ENCODE assay signal across 8 mouse cellular contexts in genomic region chr11:44684486-44685076, GRCm38 (mm10).
A peak's percentile ranks its signal among the peaks of the same experiment; 100 is the strongest.
DNase-seq lines count a peak whose midpoint lies in the region; ATAC-seq and TF ChIP-seq lines count a peak whose summit lies in the region.

No protein-coding gene starts in this region.

- H3K27ac ChIP-seq in embryonic facial prominence, embryonic 14.5 days (replicated peaks; ENCODE audit: low read depth, low read length), result peak overlapping the region; percentile 74
- H3K27ac ChIP-seq in intestine, embryonic 14.5 days (ENCODE audit: low read depth), result peak overlapping the region; percentile 40; the same call in 1 of the 2 replicates
- no peak overlapping the region; the same call in 1 of the 2 replicates for H3K27ac ChIP-seq in lung, embryonic 14.5 days (ENCODE audit: low read depth)

- no peak overlapping the region for H3K4me3 ChIP-seq in embryonic facial prominence, embryonic 14.5 days (ENCODE audit: low read depth, low read length)
- no peak overlapping the region for H3K4me3 ChIP-seq in intestine, embryonic 14.5 days (ENCODE audit: low read depth, low read length)
- H3K4me3 ChIP-seq in lung, embryonic 14.5 days (ENCODE audit: low read depth, low read length), result no peak overlapping the region

- no peak overlapping the region; the same call in 1 of the 2 replicates for H3K9ac ChIP-seq in embryonic facial prominence, embryonic 14.5 days (ENCODE audit: low read depth, low read length)
- H3K9ac ChIP-seq in intestine, embryonic 14.5 days (ENCODE audit: low read length), result no peak overlapping the region
- no peak overlapping the region for H3K9ac ChIP-seq in lung, embryonic 14.5 days

- WGBS in embryonic facial prominence, embryonic 14.5 days, result 41% methylated on average over 20 of the region's 20 CpGs
- WGBS in intestine, embryonic 14.5 days, result 34% methylated on average over 20 of the region's 20 CpGs
- WGBS in lung, embryonic 14.5 days, result 44% methylated on average over 20 of the region's 20 CpGs

- H3K27me3 ChIP-seq in embryonic facial prominence, embryonic 14.5 days (replicated peaks; ENCODE audit: control insufficient read depth, insufficient read depth, low read length), result no peaks in the 10 kb centered on the region
- no peaks in the 10 kb centered on the region for H3K27me3 ChIP-seq in intestine, embryonic 14.5 days (replicated peaks; ENCODE audit: control insufficient read depth, insufficient read depth, low read length)
- H3K27me3 ChIP-seq in lung, embryonic 14.5 days (ENCODE audit: insufficient read depth, low read length), result no peaks in the 10 kb centered on the region; the same call in 1 of the 2 replicates

- ATAC-seq in embryonic facial prominence, embryonic 14.5 days (ENCODE audit: low read depth), result no peak
- no peak for ATAC-seq in intestine, embryonic 14.5 days (replicated peaks; ENCODE audit: low FRiP score, low TSS enrichment, low read depth)
- ATAC-seq in lung, embryonic 14.5 days (ENCODE audit: insufficient read depth), result peak; percentile 35; the same call in 1 of the 2 replicates

- TF ChIP-seq CTCF in lung, embryonic 14.5 days (IDR thresholded peaks at IDR 0.05; ENCODE audit: low read depth), result no peak

- no peaks in the 10 kb centered on the region for H3K9me3 ChIP-seq in embryonic facial prominence, embryonic 14.5 days (ENCODE audit: control insufficient read depth, low read length)
- H3K9me3 ChIP-seq in intestine, embryonic 14.5 days (ENCODE audit: control insufficient read depth, low read length), result no peaks in the 10 kb centered on the region
- no peaks in the 10 kb centered on the region for H3K9me3 ChIP-seq in lung, embryonic 14.5 days (ENCODE audit: low read depth, low read length)

- peaks cover 35% of the 10 kb centered on the region for H3K4me1 ChIP-seq in embryonic facial prominence, embryonic 14.5 days (ENCODE audit: control insufficient read depth, insufficient read depth, low read length)
- H3K4me1 ChIP-seq in intestine, embryonic 14.5 days (replicated peaks; ENCODE audit: control insufficient read depth, insufficient read depth, low read length), result peaks cover 5% of the 10 kb centered on the region; the same call in 1 of the 2 replicates
- no peaks in the 10 kb centered on the region; the same call in none of the 2 replicates for H3K4me1 ChIP-seq in lung, embryonic 14.5 days (ENCODE audit: insufficient read depth)

- peak; percentile 66 to 67 for DNase-seq in B cell, adult 2 months
- no peak for DNase-seq in embryonic facial prominence, embryonic 14.5 days (ENCODE audit: low spot score)
- peak; percentile 56 for DNase-seq in intestine, embryonic 14.5 days (ENCODE audit: low spot score)
- peak; percentile 42 for DNase-seq in lung, embryonic 14.5 days
- DNase-seq in right cerebral cortex, postnatal 25 days, result no peak
- DNase-seq in right cerebral cortex, adult 18-20 months, result no peak
- DNase-seq in urinary bladder, adult 2 months (ENCODE audit: low spot score), result no peak
- no peak for DNase-seq in frontal cortex, adult 2 months (ENCODE audit: extremely low spot score in 1 of 2, low spot score in 1 of 2)

- peak overlapping the region; percentile 31 for H3K4me2 ChIP-seq in embryonic facial prominence, embryonic 14.5 days (ENCODE audit: low read depth, low read length)
- peak overlapping the region; percentile 1; the same call in 1 of the 2 replicates for H3K4me2 ChIP-seq in intestine, embryonic 14.5 days (ENCODE audit: low read length)
- H3K4me2 ChIP-seq in lung, embryonic 14.5 days, result peak overlapping the region; percentile 29

- no peaks in the 10 kb centered on the region for H3K36me3 ChIP-seq in embryonic facial prominence, embryonic 14.5 days (ENCODE audit: control insufficient read depth, insufficient read depth, low read length)
- H3K36me3 ChIP-seq in intestine, embryonic 14.5 days (ENCODE audit: control insufficient read depth, insufficient read depth, low read length), result no peaks in the 10 kb centered on the region
- H3K36me3 ChIP-seq in lung, embryonic 14.5 days (ENCODE audit: insufficient read depth), result no peaks in the 10 kb centered on the region

Comparison
In these comparisons a context has a peak if more than half of its experiments do, and no peak if none do; other contexts are left out.
1. DNase-seq: peak in B cell, adult 2 months (2 of 2), intestine, embryonic 14.5 days (single experiment) and lung, embryonic 14.5 days (single experiment); none in embryonic facial prominence, embryonic 14.5 days (single experiment), right cerebral cortex, postnatal 25 days (single experiment), right cerebral cortex, adult 18-20 months (single experiment), urinary bladder, adult 2 months (single experiment) and frontal cortex, adult 2 months (0 of 2).
2. Peak in every context shown above with its lines, with median percentiles within 50 percentile points of each other: H3K4me2 ChIP-seq.